Mouse (Mus musculus) 3T3-L1 (cell line): Measurements from ENCODE around the gene Actl7b.

Experiments used
- DNase-seq: peaks from one replicate; pipeline ENCODE4 v3.0.0-alpha.2; 2015; ENCODE audit warnings: low read depth, low spot score

Actl7b gene

DNA sequence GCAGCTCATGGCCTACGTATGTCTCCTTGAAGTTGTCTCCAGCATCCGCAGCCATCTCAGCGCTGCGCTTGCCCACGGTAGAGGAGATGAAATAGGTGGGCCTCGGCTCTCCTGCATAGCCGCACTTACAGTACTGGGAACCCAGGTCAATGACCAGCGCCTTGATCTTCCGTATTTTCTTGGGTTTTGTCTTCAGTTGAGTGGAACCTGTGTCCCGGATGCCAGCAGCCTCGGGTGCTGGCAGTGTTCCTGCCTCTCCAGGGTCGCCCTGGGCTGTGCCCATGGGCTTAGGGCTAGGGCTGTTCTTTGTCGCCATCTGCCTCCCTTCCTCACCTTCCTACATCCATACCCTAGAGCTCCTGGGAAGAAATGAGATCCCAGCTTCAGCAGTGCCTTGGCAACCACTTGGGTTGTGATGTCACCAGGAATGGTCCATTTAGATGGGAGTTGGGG lies at the start of gene Actl7b:
Gene Actl7b (minus strand): TSS at position 403 of the 453 bp plus-strand sequence.
- no peak for DNase-seq

DNA sequence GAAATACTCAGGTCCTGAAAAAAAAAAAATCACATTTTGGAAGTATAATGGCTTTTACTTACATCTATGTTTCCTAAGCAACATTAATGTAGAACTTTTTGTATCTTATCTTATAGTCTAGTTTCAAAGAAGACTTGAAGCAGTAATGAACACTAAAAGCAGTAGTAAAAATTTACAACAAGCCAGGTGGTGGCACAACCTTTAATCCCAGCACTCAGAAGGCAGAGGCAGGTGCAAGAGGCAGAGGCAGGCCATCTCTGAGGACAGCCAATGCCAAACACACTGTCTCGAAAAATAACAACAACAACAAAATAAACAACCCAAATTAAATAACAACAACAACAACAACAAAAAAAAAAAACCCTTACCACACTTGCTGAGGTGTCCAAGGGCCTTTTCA lies 29.8 kb upstream of the Actl7b start:
- no peak for DNase-seq

DNA sequence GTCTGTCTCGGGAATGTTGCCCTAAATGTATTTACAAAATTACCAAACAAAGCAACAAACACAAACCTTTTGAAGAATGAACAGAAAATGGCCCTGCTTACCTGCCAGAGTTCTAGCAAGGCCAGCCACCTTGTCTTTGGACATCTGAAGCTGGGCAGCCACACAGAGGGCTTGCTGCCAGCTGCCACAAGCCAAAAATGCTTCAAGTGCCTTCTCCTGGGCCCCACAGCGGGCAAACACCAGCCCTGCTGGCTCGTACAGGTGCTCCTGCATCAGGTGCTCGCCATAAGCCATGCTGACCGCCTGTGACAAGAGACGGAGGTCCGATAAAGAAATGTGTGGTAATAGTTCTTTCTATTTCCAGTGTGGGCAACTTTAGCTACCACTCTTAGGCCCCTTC lies 27.7 kb upstream of the Actl7b start:
- no peak for DNase-seq

DNA sequence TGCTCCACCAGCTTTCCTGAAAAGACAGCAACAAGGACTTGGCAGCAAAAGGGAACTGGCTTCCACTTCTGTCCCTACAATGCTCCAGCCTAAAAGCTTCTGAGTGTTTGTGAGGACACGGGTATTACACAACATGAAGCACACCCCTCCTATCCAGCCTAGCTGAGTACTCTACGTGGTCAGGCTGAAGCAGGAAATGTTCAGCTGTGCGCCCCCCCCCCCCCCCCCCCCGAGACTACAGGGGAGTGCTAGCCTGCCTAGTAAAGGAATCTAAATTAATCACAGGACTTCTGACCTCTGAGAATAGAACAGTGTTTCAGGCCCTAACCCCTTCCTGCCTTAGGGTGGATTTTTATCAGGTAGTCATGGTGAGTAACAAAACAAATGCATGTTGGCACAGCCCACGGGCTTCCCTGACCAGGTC lies 26.6 kb upstream of the Actl7b start:
- DNase-seq, result no peak

DNA sequence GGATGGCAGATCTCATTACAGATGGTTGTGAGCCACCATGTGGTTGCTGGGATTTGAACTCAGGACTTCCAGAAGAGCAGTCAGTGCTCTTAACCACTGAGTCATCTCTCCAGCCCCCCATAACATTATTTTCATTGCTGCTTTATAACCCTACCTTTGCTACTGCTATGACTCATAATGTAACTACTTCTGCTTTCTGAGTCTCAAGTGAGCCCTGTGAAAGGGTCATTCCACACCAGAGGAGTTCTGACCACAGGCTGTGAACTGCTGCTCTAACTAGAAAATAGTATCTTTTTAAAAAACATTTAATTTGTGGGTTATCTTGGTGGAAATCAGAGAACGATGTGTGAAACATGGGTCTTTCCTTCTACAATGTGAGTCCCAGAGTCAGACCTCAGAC lies 16.4 kb upstream of the Actl7b start:
- DNase-seq, result no peak

DNA sequence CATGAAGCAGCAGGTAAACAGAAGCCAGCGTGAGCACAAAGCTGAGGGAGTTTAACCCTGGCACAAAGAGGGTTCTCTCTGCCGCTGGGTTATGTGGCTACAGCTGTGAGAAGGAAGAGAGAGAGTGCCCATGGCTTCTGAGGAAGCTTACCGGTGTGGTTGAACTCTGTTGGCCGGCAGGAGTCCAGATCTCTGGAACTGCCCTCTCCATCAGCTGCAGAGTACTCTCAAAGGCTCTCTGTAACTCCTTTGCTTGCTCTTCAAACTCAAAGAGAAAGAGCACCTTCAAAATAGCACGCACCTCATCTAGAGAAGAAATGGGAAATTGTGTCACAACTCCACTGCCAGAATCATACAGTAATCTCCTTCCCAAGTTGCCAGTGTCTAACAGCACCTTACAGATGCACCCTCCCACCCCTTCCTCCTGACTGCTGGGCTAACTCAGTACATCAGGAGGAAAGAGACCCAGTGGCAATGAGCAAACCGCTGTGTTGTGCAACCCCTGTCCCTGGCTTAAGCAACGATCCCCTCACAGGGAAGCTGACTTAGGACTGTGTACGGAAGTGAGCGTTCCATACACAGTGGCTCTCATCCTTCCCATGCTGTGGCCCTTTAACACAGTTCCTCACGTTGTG lies 15.8 kb upstream of the Actl7b start:
- no peak for DNase-seq

DNA sequence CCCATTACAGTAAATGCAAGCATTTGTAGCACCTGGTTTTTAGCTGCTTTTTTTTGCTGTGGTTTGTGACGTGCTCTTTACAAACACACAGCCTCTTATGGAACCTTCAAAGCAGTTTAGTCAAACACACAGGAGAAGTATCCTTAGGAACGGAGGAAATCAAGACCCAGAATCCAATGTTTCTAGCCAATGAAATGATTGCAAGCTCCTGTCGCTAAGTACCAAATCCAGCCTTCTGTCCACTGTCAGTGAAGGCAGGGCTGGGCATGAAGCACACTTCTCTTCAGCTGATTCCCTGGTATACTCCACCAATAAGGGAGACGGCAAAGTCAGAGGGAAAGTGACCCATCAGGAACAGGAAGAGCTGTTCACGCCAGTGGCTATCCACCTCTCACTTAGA lies 14.8 kb upstream of the Actl7b start:
- no peak for DNase-seq

DNA sequence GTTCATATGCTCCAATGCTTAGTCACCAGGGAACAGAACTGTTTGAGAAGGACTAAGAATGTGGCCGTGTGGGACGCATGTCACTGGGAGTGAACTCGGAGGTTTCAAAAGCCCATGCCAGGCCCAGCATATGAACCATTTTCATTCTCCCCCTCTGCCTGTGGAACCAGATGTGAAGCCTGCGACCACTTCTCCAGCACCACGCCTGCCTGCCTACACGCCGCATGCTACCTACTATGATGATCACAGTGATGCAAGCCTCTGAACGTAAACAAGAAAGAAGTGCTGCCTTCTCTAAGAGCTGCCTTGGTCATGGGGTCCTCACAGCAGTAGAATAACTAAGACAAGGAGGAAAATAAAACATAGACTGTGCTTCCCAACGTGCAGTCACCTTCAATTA lies 6.2 kb upstream of the Actl7b start:
- no peak for DNase-seq

DNA sequence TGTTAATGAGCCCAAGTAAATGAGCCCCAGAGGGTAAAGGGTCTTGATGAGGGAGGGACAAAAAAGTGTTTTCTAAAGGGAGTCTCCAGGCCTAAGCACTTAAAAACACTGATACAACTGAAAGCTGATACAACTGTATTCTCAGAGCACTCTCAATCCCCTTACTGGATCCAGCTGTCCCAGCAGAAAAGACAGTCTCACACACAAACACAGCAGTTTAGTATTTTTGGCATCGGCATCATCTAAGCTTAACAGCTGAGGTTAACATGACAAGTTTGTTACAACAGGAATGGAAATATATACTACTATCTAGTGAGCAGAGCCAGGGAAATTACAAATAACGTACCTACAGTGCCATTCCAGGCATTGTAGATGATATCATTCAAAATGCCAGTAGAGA lies 5.1 kb upstream of the Actl7b start:
- no peak for DNase-seq

DNA sequence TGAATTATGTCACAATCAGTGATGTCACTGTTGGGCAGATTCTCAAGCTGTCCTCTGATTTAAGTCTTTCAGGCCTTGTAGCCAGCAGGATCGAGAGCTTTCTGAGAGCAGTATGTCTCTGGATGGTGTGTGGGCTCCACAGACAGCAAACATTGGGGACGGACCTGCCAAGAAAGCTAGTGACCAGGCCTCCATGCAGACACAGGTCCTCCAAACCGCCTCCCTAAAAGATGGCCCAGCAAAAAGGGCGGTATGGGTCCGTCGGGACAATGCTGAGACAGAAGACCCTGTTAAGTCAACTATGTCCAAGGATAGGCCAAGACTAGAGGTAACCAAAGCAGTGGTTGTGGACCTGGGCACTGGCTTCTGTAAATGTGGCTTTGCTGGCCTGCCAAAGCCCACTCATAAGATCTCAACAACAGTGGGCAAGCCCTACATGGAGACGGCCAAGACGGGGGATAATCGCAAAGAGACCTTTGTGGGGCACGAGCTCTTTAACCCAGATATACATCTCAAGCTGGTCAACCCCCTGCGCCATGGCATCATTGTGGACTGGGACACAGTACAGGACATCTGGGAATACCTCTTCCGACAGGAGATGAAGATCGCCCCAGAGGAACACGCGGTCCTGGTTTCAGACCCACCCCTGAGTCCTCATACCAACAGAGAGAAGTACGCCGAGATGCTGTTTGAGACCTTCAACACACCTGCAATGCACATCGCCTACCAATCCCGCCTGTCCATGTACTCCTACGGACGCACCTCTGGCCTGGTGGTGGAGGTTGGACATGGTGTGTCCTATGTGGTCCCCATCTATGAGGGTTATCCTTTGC lies 2.3 kb upstream of the Actl7b start, which contains the start of gene Actl7a:
Gene Actl7a (plus strand): TSS at position 51 of the 833 bp plus-strand sequence.
- DNase-seq, result no peak

DNA sequence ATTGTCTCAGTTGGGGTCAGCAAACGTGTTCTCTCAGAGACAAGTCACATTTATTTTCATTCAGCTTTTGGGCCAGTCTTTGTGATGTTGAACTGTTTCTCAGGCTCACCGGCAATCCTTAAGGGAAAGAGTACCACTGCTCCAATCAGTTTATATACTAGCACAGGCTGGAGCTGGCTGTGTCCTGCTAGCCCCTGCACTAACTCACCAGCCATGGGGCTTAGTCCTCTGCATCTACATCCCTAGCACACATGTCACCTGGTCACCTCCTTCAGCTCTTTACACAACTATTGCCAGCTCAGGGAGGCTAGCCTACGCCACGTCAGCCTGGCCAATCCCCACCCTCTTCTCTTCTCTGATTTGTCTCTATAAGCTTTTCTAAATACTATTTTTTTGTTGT lies 1.5 kb upstream of the Actl7b start:
- DNase-seq, result no peak

DNA sequence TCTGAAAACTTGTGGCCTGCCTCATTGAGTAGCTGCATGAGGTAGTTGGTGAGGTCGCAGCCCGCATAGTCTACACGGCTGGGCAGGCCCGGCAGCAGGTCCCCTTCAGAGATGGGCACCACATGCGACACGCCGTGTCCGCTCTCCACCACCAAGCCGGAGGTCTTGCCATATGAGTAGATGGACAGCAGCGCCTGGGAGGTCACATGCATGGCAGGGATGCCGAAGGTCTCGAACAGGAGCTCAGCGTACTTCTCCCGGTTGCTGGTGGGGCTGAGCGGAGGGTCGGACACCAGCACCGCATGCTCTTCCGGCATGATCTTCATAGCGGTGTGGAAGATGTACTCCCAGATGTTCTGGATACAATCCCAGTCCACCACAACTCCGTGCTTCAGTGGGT lies 632 bp downstream of the Actl7b start:
- no peak for DNase-seq

DNA sequence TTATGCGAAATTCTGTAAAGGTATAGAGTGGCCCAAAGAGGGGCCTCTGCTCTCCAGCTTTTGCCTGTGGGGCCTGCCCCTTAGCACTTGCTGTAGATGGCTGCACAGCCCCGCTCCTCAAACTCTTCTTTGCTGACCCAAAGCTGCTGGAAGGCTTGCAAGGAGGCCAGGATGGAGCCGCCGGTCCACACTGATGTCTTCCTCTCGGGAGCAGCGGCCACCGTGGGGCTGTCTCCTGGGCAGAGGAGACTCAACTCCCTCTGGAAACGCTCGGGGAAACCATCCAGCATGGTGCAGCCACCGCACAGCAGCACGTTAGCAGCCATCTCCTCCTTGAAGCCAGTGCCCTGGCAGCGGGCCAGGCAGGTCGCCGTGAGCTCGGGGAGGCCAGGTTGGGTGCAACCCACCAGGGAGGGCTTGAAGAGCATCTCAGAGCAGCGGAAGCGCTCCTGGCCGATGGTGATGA lies 1.2 kb downstream of the Actl7b start, which contains the start of gene Gm26657:
Gene Gm26657 (plus strand): TSS at position 51 of the 466 bp plus-strand sequence.
- no peak for DNase-seq

DNA sequence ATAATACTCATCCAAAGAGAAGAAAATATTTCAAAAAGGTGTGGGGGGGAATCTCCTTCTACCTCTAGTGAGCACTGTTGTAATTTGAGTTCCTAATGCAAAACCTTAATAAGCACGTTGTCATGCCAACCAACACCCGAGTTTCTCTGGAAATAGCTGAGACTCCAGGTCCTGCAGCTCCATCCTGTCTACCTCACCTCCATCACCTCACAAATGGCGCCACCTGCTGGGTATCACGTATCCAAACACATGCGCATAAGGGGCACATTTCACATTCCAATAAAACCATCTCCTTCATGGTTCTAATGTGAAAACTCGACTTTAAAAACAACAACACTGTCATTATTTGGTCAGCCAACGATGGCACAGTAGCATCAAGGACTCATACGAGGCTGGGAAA lies 15.4 kb downstream of the Actl7b start:
- peak; percentile 53 for DNase-seq

DNA sequence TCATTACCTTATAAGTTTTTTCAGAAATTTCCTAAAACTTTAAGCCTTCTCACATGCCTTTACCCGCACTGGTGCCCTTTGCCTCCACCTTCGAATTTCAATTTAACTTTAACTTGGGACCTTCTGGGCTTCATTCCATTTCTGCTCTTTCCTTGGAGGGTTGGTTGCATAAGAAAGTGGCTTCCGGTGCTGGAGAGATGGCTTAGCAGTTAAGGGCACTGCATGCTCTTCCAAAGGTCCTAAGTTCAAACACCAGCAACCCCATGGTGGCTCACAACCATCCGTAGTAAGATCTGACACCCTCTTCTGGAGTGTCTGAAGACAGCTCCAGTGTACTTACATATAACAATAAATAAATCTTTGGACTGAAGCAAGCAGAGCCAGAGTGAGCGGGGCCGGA lies 18.0 kb downstream of the Actl7b start:
- no peak for DNase-seq

DNA sequence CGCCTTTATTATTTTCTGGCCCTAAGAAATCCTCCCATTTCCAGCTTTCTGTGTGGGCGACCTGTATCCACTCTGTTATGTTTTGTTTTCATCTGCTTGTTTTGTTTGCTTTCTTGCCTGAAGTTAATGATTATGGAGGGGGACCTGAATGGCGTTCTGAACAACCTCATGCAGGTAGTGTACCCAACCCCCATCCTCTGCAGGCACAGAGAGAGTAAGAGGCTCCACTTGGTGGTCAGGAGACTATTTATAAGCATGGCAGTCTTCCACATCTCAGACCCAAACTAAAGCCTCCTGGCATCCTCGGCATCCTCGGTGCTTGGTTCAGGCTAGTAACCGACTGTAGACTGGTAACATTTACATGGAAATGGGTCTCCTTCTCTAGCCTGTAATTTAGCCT lies 18.9 kb downstream of the Actl7b start:
- DNase-seq, result no peak

DNA sequence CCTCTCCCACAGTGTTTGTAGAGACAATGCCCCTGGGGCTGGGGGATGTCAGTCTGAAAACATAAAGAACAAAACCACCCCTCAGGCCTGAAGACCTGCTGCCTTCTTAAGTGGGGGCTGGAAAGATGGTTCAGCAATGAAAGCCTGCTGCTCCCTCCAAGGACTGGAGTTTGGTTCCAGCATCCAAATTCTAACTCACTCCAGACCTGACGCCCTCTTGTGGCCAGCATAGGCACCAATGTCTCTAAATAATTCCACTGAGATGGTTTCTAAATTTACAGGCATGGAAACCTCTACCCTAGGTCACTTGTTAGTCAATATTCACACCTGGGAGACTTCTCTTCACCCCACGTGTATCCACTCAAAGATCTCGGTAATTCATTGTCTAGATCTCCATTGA lies 19.8 kb downstream of the Actl7b start:
- peak; percentile 51 for DNase-seq

DNA sequence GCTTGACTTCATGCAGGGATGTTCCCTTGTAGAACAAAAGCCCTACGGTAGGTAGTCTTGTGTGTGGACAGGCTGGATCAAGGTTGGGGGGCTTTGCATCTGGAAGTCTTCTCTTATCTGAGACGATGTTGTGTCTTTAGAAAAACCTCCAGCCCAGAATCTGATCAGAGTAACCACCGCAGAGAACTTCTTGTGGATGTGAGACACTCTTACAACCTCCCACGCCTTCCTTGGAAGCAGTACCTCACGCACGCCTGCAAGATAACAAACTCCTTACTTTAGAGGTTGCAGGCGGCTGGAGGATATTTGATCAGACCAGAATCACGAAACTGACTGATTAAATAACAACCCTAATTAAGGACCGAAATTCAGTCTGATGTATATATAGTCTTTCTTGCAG lies 20.8 kb downstream of the Actl7b start:
- no peak for DNase-seq

DNA sequence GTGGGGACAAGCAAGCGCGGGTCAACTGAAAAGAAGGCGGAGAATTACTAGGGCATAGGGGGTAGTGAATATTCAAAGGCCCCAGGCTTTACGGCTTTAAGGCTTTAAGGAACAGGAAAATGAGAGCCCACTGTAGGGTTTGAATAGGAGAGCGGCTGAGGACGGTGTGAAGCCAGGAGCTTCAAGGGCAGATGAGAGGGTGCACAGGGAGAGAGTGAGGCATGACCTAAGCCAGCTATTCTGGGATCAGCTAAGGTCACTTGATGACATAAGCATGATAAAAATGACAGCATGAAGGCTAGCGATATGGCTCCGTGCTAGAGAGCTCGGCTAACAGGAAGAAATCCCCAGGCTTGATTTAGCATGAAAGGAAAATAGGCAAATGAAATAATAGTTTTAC lies 21.8 kb downstream of the Actl7b start:
- DNase-seq, result no peak

DNA sequence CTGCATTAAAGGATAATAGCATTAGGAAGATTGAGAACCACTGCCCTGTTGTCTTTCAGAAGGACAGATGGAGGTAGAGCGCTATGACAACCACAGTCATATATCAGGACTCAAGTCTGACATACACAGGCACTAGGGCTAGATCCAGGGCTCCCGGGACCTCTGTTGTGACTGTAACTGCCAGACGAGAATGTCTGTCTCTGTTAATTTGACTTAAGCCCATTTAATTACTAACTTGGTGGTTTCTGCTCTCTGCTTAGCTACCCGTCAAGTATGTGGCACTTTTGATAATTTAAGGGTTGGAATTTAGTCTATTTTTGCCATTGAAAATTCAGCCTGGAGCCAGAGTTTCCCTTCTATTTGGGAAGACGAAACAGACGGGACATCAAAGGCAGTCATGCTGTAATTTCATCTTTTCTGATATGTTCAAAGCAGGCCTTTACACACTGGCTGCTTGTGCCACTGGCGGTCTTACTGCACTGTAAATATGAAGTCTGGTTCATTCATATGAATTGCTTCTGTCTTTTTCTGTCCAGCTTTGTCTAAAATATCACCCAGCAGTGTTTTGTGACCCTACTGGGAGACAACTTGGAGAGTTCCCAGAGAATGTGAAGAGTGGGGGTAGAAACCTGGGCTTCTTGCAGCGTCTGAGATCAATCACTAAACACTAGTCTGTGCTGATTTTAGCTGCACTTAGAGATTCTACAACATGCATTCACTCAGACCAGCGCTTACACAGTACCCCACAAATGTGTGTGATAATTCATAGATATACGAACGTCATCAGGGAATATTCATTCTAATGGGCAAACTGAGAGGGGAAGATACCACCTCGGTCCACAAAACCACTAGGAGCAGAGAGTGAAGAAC lies 22.4 kb downstream of the Actl7b start:
- DNase-seq, result no peak

DNA sequence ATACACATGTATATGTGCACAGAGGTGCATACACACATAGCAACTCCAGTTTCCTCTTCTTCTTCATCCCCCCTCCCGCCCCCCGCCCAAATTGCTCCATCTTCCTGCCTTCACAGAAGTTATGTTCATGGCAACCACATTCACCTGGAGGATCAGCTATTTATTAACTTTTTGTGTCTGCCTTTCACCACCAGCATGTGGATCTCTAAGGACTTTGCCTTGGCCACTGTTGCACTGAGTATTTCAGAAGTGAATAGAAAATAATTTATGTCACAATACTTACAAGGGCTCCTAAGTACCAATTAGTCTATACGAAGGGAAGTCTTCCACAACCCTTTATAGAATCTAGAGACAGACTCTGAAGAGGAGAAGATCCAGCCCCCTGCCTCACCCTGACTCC lies 23.3 kb downstream of the Actl7b start:
- DNase-seq, result no peak

DNA sequence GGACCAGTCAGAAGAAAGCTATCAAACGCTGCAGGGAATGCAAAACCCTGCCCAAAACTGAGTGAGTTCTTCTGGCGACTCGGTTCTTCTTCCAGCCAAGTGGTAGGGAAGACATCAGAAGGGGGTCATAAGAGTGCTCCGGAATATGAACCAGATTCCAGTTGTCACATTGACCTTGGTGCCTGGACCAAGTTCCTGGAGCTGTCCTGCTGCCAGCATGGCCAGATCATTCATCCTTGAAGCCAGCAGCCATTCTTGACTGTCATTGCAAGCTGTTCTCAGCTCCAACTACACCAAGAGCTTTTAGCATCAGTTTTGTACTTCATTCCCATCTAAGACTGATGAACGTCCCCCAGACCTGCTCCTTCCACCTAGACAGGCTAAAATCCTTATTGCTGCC lies 24.4 kb downstream of the Actl7b start:
- no peak for DNase-seq
